In genomic region chr4:106375857-106376256, GRCm38 (mm10) we compare ENCODE assay signal across 9 mouse cellular contexts. TPM values are rescaled to one million over a fixed set of nuclear protein-coding genes. Genes with fewer than 3 reads are reported as not detected.
DNase-seq lines count a peak whose midpoint lies in the region; ATAC-seq and TF ChIP-seq lines count a peak whose summit lies in the region.
"Had no signal": no experiment of that assay in that cellular context is flagged by ENCODE, and none has a peak within 500 bp of the region (broad histone marks: within the 10 kb centered on the region; RNA-seq: fewer than 3 reads in every experiment).

No protein-coding gene starts in this region.

- H3K27ac ChIP-seq in liver, embryonic 14.5 days = no peak overlapping the region
- H3K27ac ChIP-seq: limb, embryonic 12.5 days had no signal

- no peaks in the 10 kb centered on the region for H3K27me3 ChIP-seq in liver, embryonic 14.5 days (ENCODE audit: control insufficient read depth, insufficient read depth, low read length)
- H3K27me3 ChIP-seq: limb, embryonic 12.5 days had no signal

- H3K36me3 ChIP-seq in liver, embryonic 14.5 days (replicated peaks; ENCODE audit: control insufficient read depth, insufficient read depth, low read depth) = peaks cover 67% of the 10 kb centered on the region

- H3K9me3 ChIP-seq in liver, embryonic 14.5 days (ENCODE audit: control insufficient read depth, low read length) = no peaks in the 10 kb centered on the region
- H3K9me3 ChIP-seq: limb, embryonic 12.5 days had no signal

- peak; percentile 85 for DNase-seq in B cell, adult 2 months
- DNase-seq in NIH3T3 (ENCODE audit: low read depth) = peak; percentile 95
- DNase-seq in cerebellum, adult 9-10 months = peak; percentile 85
- DNase-seq in frontal cortex, postnatal 36 days (ENCODE audit: low spot score in 2 of 2) = peak; percentile 80 to 87
- peak; percentile 86 for DNase-seq in kidney, postnatal 14 days
- peak; percentile 57 to 73 (median 59) for DNase-seq in liver, embryonic 14.5 days (ENCODE audit: low read depth in 3 of 3, low spot score in 3 of 3)
- DNase-seq in retina, postnatal 7 days (ENCODE audit: low read depth, low spot score) = peak; percentile 78
- peak; percentile 39 for DNase-seq in urinary bladder, postnatal 10 days (ENCODE audit: low spot score)

- no peak overlapping the region for H3K9ac ChIP-seq in liver, embryonic 14.5 days (replicated peaks)
- H3K9ac ChIP-seq: limb, embryonic 12.5 days had no signal

- H3K4me2 ChIP-seq in liver, embryonic 14.5 days (ENCODE audit: low read depth) = no peak overlapping the region
- H3K4me2 ChIP-seq: limb, embryonic 12.5 days had no signal

- TF ChIP-seq EP300 in liver, embryonic 14.5 days (IDR thresholded peaks at IDR 0.05; ENCODE audit: low read depth) = no peak

- TF ChIP-seq CTCF in liver, embryonic 14.5 days (IDR thresholded peaks at IDR 0.05; ENCODE audit: low read depth) = peak; percentile 88

- H3K4me3 ChIP-seq in liver, embryonic 14.5 days (ENCODE audit: insufficient read depth in 1 of 2, low read depth in 2 of 2, low read length in 2 of 2) = no peak overlapping the region
- H3K4me3 ChIP-seq: limb, embryonic 12.5 days had no signal

- WGBS in liver, embryonic 14.5 days (ENCODE audit: insufficient replicate concordance) = 41% methylated on average over 1 of the region's 1 CpGs

- no peaks in the 10 kb centered on the region for H3K4me1 ChIP-seq in liver, embryonic 14.5 days (replicated peaks; ENCODE audit: control insufficient read depth in 2 of 2, insufficient read depth in 2 of 2, low read length in 1 of 2)

- ATAC-seq in liver, embryonic 14.5 days (ENCODE audit: insufficient read depth) = no peak

RNA-seq across cellular contexts. Expression of gene Usp24, which starts 59.8 kb away (rescaled TPM):
- 4.9 and 6.8 TPM in 2 replicates for polyA plus RNA-seq in liver, embryonic 14.5 days (2012; rRNA removed)
- 6.4 and 7.8 TPM in 2 replicates for polyA plus RNA-seq in liver, embryonic 14.5 days (2014; fragmentation: Nextera tagmentation; extraction: Ambion mirVana)

Comparison
In these comparisons a context has a peak if more than half of its experiments do, and no peak if none do; other contexts are left out.
1. DNase-seq: peak in every context shown above with its lines; median percentile 95 in NIH3T3; 86 in kidney, postnatal 14 days; 85 in B cell, adult 2 months; 85 in cerebellum, adult 9-10 months; 84 in frontal cortex, postnatal 36 days; 78 in retina, postnatal 7 days; 59 in liver, embryonic 14.5 days; 39 in urinary bladder, postnatal 10 days.